Mouse (Mus musculus) lung, adult 2 months (tissue): ENCODE measurements around the gene Polr3h. TPM values are rescaled to one million over a fixed set of nuclear protein-coding genes. Genes with fewer than 3 reads are reported as not detected.

ENCODE experiments used
- DNase-seq: peaks from one replicate; pipeline ENCODE4 v3.0.0; 2022
- H3K4me1 ChIP-seq: fragments of 200-500 bp; 2 replicates; pipeline ENCODE4 v1.6.1; 2011; ENCODE audit warnings: low read length; ENCODE audit not compliant: control insufficient read depth, insufficient read depth
- H3K4me3 ChIP-seq: fragments of 200-500 bp; replicated peaks from 2 replicates; pipeline ENCODE3; 2011; ENCODE audit warnings: low read depth, mild to moderate bottlenecking, control low read depth, low read length; ENCODE audit errors: extremely low read depth
- CTCF ChIP-seq: fragments of 200-500 bp; IDR thresholded peaks from 2 replicates; pipeline ENCODE4 v1.5.1; 2011; ENCODE audit warnings: mild to moderate bottlenecking, low read length, control low read depth; ENCODE audit not compliant: insufficient read depth
- POLR2A ChIP-seq: fragments of 200-500 bp; IDR thresholded peaks from 2 replicates; pipeline ENCODE4 v1.6.1; 2011; ENCODE audit warnings: low read depth, mild to moderate bottlenecking, control low read depth, low read length, borderline replicate concordance; ENCODE audit errors: extremely low read depth
- WGBS: fragments of 180-500 bp; shearing (Covaris S2); methylation state at CpG from one replicate; pipeline ENCODE4 v1.1.7; 2018; 5-methylcytosine and 5-hydroxymethylcytosine counted together
- polyA plus RNA-seq: library from polyadenylated mRNA; depleted of rRNA; stranded (reverse); fragments of >200 nt; gene quantifications from 2 replicates; pipeline ENCODE4 v1.2.3, GENCODE M21; 2012

Gene Polr3h
- polyA plus RNA-seq, 1 experiment = 11.8 TPM

DNA sequence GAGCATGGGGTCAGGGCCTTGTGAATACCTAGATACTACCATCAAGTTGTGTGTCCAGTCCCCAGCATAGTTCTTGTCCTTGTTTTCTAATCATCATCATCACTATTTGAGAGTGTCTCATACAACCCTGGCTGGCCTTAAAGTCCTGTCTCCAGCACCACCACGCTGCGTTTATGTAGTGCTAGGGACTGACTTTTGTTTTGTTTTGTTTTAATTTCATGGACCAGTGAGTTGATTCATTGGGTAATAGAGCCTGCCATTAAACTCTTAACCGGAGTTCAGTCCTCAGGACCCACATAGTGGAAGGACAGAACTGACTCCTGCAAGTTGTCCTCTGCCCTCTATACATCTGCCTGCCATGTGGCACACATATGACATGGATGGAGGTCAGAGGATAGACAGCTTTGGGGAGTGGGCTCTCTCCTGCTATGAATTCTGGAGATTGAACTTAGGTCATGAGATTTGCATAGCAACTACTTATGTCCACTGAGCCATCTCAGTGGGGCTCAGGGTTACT lies 40.6 kb downstream of the Polr3h start:
- 84% methylated on average over 3 of the region's 3 CpGs for WGBS

DNA sequence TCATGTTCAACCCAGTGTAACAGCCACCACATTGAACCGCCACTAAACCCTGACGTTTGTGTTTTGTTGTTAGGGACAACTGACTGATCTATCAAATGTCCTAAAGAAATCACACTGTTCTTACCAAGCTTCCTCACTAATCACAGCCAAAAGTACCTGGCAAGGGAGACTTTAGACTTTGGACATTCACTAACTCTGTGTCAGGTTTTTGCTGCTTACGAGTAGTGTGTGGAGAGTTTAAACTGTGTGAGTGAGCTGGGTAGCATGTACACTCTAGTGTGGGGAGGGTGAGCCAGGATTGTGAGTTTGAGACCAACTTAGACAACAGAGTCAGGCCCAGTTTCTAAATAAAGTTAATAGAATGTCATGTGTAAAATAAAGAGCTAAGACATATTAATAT lies 43.7 kb downstream of the Polr3h start:
- 80% methylated on average over 3 of the region's 3 CpGs for WGBS
- H3K4me3 ChIP-seq = no peak overlapping the region
- no peak for DNase-seq
- peaks cover 3% of the 10 kb centered on the region for H3K4me1 ChIP-seq
- TF ChIP-seq POLR2A = no peak
- TF ChIP-seq CTCF = no peak

More for the DNA sequence above, 40.6 kb downstream of the Polr3h start:
- no peak for TF ChIP-seq CTCF
- TF ChIP-seq POLR2A = no peak
- no peak for DNase-seq
- peaks cover 3% of the 10 kb centered on the region for H3K4me1 ChIP-seq
- no peak overlapping the region for H3K4me3 ChIP-seq

DNA sequence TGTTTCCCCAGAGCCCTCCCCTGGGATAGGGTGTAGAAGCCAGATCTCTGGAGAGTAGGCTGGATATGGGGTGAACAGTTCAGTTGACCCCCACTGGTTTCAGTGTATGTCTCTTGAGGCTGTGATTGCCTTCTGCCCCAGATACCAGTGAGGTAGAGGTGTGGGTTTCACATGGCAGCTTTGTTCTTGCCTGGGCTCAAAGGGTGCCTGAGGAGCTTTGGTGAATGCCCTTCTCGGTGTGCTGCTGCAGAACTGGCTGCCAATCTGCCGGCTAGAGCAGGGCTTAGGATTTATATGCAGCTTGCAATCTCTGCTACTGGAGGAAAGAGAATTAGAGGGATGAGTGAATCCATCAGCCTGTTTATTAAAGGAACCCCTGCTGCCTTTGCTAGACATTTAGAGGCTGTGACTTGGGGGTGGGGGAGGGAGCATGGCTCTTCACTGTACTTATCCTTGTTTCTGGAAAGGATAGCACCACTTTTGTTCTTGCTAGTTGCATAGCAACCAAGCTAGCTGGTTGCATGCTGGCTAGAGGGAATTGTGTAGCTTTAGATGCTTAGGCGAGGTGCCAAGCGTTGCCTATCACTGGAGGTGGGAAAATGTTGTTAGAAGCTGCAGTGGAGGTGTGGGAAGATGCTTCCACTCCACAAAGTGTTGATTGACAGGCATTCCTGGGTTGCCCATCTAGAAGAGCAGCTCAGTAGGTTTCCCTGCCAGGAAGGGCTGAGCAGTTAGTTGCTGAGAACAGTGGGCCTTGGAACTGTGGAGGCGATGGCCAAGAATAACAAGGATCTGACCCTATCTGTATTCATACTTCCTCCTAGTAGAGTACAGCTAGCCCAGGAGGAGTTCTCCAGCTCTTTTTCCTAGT lies 46.3 kb downstream of the Polr3h start:
- 70% methylated on average over 5 of the region's 5 CpGs for WGBS
- Histone ChIP-seq H3K4me3 (no peak overlapping the region), H3K4me1 (no peaks in the 10 kb centered on the region; the same call in 1 of the 2 replicates)
- DNase-seq = no peak
- TF ChIP-seq CTCF = no peak
- no peak for TF ChIP-seq POLR2A

DNA sequence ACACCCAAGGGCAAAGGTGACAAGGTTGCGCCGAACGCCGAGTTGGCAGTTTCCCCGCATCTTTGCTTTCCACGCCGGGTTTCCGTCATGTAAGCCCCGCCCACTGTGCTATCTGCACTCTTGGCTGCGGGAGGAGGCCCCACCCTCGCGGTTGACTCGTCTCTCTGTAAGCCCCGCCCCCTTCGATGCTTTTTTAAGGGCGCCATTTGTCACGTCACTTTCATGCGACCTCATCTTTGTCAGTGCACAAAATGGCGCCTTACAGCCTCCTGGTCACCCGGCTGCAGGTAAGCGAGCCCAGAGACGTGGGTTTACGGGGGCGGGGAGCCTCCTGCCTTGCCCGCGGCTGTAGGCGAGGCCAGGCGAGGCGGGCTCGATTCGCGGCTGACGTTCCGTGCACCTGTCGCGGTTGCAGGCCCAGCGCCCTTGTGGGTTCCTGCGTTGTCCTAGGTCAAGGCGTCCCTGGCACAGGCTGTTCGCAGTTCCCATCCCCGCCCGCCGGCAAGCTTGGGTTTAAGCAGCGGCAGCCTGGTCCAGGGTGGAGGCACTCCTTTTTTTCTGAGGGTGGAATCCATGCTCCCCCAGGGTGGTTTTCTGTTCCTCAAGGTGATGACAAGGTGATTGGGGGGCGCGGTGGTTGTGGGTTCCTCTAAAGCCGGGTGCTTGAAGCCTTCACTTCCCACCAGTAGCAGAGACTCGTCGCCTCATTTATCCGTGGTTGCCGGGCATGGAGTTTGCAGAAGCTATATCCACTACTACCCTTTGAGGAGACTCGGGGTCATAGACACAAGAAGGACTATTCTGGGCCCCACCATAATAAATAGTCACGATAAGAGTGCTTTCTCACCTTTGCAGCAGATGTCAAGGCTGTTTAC lies 53.5 kb downstream of the Polr3h start, which contains the start of gene Aco2:
Gene Aco2 (plus strand): TSS at position 48 of the 875 bp plus-strand sequence.
- DNase-seq = peak; percentile 99
- TF ChIP-seq POLR2A (peak; percentile 51; the same call in 1 of the 2 replicates), CTCF (no peak)
- WGBS = under 1% methylated on average over 53 of the region's 53 CpGs
- peak within 1 kb of the TSS; percentile 89 for H3K4me3 ChIP-seq
- H3K4me1 ChIP-seq = peaks cover 8% of the 10 kb centered on the region; the same call in 1 of the 2 replicates

DNA sequence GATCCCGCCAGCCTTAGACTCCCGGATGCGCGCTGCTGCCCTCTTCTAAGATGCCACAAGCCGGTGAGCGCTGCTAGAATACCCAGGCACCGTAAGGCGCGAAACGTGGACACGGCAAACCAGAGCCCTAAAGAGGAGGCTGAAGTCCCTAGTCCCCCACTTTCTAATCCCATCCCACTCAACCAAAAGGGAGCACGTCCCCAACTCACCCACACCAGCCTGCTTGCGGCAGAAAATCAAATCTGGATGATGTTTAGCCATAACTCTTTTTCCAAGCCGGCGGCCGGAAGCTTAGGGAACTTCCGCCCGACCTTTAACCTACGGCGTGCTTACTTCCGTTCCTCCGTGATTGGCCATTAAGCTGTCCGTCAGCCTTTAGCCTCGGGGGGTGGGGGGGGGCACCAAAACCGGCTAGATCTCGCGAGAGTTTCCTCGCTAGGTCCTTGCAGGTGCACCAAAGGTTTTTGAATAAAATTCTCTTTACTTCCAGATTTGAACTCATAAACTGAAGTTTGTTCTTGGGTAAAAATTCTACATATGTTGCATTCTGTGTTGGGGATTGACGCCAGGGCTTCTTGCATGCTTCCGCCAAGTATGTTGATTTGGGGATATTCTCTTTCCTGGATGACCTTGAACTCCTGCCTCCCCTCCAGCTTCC lies 54.3 kb downstream of the Polr3h start, which contains the start of gene Phf5a:
Gene Phf5a (minus strand): TSS at position 308 of the 658 bp plus-strand sequence.
- Histone ChIP-seq H3K4me3 (peak within 1 kb of the TSS; percentile 89), H3K4me1 (peaks cover 8% of the 10 kb centered on the region; the same call in 1 of the 2 replicates)
- DNase-seq = peak; percentile 80
- no peak for TF ChIP-seq CTCF
- TF ChIP-seq POLR2A = peak; percentile 63; the same call in 1 of the 2 replicates
- under 1% methylated on average over 30 of the region's 30 CpGs for WGBS

DNA sequence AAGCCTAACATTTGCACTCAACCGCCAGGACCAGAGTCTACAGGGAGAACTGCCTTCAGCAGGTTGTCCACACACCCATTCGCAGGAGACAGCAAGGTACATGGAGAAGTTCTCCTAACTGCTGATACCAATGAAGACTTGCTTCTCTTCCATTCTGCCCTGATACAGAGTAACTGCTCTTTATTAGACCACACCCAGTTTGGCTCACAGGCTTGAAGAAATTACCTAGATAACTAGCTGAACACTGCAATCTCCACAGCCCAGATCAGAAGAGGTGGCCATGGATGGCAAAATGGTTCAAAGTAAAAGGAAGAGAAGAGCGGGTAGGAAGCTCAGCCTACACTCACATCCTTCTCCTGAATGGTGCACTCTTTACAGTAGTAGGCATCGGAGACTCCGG lies 56.1 kb downstream of the Polr3h start:
- no peak for DNase-seq
- H3K4me1 ChIP-seq = peaks cover 8% of the 10 kb centered on the region; the same call in 1 of the 2 replicates
- no peak overlapping the region for H3K4me3 ChIP-seq
- TF ChIP-seq POLR2A = no peak
- TF ChIP-seq CTCF = no peak
- 91% methylated on average over 5 of the region's 5 CpGs for WGBS

DNA sequence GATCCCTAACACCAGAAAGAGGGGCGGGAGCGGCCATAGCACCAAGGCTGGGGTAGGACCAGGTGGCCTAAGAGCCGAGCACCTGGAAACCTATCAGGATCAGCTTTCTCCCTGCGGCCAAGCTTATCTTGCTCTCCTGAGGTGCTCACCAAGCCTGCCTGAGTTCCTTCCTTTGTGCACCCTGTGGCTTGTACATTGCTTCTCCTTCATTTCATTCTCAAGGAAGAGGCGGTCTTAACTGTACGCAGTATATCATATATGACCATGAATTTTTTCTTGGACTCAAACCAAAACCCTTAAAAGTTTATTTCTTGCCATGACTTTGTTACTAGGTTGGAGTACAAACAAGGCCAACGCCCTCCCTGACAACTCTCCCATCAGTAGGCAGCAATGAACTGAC lies 61.8 kb downstream of the Polr3h start:
- TF ChIP-seq CTCF (no peak), POLR2A (no peak)

DNA sequence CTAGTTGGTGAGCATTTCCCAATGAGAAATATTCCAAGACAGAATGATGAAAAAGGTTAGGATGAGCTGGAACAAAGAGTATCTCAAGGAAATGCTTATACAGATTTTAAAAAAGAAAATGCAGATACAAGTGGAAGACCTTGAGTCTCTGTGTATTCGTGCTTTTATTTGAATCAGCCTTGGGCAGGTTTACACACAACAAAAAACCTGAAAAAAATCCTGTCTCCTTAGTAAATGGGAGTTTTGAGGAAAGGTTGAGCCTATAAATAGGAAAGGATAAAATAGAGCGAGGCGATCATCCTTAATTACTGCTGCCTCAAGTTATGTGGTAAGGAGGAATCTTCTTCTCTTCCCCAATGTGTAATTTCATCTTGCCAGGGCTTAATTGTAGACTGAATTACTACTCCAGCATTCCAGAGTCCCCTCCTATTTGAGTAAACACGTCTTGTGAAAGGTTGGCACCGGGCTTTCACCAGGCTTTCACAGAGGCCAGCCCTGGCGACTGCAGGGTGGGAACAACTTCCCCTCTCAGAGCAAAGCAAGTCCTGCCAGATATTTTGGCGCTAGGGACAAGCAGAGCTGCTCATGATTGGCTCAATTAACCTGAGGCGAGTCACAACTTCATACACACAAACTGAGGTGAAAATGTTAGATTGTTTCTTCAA lies 65.4 kb downstream of the Polr3h start:
- peaks cover 2% of the 10 kb centered on the region; the same call in 1 of the 2 replicates for H3K4me1 ChIP-seq
- peak; percentile 60 for DNase-seq
- WGBS = 19% methylated on average over 8 of the region's 8 CpGs
- H3K4me3 ChIP-seq = no peak overlapping the region
- no peak for TF ChIP-seq CTCF
- peak; percentile 49; the same call in 1 of the 2 replicates for TF ChIP-seq POLR2A

More for the DNA sequence above, 61.8 kb downstream of the Polr3h start:
- no peaks in the 10 kb centered on the region for H3K4me1 ChIP-seq
- 94% methylated on average over 7 of the region's 7 CpGs for WGBS
- DNase-seq = no peak
- no peak overlapping the region for H3K4me3 ChIP-seq
